Mouse (Mus musculus): Measurements from ENCODE around the gene Sf3b3.
"Not testable (repeated sequence)": the region's sequence is repeated elsewhere in the genome, so short reads cannot be mapped to it uniquely, and the experiment has no call there.

The Sf3b3 gene

DNA sequence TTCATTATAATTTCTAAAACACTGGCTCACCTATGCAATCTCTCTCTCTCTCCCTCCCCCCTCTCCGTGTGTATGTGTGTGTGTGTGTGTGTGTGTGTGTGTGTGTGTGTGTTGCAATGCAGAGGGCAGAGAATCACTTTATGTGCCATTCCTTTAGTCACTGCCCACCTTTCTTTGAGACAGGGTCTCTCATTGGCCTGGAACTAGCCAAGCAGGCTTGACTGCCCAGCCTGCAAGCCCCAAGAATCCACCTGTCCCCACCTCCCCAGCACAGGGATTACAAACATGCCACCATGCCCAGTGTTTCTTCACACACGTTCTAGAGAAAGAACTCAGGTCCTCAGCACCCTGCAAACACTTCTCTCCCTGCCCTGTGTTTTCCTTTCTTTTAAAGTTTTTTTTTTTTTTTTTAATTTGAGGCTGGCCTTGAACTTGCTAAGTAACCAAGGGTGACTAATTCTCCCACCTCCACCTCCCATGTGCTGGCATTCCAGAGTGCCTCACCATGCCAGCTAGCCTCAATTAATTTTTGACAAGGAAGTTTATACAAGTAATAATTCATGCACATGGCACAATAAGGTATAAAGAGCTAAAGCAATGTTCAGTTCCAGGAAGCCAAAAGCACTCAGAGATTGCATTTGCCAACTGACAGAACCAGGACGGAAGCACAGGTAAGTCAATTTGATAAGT, 41.6 kb downstream of the Sf3b3 start:
- DNase-seq: no peak

DNA sequence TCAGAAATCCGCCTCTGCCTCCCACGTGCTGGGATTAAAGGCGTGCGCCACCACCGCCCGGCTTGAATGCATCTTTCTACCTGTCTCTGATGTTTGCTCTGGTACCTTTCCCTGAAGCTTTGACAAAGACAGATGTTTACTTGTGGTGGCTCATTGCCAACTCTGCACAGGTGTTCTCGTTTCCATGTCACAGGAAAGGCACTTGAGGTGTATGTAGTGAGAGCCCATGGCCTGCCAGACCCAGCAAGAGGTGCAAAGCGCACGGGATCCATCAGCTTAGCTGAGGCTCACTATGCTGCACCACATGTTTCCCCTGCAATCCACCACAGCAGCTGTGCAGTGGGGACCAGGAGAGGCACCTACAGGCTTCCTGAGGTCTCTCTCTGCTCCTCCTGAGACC, 42.7 kb downstream of the Sf3b3 start:
- no peak for DNase-seq

DNA sequence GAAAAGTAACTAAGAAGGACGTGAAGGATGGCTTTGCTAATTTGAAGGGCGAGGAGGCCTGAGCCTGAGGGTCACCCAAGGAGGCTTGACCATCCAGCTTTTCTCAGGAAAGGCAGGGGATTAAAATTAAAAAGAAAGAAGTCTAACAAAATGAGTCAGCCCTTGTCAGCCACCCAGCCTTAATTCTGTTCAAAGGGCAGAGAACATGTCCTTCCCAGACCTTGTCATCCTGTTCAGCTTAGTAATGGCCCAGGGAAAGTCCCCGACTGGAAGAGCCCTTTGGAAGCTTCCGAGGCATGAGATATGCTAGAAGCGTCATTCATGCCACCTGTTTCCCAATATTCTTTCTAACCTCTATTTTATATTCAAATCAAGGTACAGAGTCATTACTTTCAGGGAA, 43.6 kb downstream of the Sf3b3 start:
- DNase-seq: no peak

DNA sequence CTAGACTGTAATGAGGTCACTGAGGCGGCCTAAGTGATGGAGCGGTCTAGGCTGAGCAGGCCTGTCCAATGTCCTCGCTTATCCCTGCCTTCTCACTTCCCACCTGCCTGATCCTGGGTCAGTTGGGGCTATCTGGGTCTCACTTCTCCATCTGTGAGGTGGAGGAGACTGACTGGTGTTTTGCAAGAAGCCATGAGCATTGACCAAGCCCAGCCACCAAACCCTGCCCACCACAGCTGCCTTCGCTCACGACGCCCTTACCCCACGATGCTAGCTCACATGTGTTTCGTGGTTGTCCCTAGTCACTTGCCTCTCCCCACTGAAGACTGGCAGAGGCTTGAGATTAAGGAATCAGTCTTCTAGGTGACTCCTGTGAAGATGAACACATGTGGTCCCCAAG, 49.5 kb downstream of the Sf3b3 start:
- DNase-seq: no peak

DNA sequence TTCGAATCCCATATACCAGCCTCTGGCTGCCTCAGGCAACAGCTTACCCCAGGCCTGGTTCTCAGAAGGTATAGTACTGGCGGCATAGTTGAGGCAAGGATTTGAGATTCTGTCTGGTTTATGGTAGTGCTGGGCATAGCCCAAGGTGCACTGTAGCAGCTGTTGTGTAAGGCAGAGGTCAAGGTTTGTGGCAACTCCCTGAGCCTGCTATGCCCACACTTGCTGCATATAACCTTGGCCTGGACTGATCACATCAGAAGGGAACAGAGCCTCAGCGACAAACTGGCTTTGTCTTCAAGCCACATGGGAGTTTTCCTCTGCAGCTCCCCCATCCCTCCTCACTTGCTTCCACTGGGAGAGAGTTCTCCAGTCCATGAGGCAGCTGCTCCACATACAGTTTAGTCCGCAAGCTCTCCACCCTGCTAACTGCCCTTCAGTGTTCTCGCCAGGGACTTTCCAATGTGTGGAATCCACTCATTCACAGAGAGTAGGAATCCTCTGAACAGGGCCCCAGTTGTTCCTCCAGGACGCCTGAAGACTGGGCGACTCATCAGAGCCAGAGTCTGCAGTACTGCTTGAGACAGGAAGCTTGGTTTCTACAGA, 52.1 kb downstream of the Sf3b3 start:
- no peak for DNase-seq

DNA sequence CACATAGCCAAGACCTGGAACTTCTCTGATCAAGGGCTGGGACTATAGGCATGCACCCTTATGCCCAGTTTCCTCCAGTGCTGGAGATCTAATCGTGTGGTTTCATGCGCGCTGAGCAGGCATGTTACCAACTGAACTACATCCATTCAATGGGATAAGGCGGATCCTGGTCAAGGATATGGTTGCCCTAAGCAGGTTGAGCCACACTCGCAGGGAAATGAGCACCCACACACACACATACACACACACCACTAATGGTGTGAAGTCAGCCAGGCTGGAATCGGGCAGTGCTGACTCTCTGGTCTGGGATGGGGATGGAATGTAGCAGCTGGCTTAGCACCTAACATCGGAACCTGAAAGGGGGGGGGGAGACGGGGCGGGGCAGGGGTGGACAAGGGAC, 52.7 kb downstream of the Sf3b3 start:
- no peak for DNase-seq

DNA sequence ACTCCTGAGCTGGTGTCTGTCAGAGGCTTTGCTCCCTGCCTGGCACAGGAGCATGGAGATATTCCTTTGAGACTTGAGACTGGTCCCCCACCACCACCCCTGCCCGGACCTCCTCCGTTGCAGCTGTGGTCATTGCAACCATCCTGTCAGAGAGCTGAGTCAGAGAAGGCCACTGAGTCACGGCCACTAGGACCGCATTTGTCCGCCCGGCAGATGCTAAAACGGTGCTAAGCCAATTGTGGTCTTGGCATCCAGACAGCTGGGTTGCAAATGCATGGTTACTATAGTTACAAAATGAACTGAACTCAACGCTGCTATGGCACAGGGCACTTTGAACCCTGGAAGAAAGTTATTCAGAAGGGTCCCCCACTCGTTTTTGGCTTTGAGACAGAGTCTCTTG, 53.1 kb downstream of the Sf3b3 start:
- no peak for DNase-seq

DNA sequence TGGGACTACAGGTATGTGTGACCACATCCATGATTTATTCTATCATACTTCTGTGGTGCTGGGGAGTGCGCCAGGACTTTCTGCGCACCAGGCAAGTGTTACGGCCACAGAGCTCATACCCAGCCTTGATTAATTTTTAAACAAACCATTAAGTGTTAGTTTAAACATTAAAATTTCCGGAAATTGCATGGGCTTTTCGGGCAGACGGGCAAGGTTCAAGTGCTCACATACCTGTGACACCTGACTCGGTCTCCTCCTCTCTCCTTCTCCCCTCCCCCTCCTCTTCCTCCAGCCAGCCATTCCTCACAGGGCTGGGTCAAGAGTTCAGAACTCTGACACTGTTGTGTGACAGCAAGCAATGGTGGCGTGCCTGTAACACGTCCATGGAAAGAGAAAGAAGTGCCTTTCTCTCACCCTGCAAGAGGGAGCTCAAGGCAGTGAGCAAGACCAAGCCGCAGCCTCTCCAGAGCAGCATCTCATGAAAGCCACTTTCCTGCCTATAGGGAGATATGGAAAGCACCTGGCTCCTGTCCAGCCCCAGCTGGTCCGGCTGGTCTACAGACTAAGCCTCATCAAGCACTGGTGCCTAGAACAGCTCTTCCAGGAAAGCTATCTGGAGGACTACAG, 53.9 kb downstream of the Sf3b3 start:
- DNase-seq: no peak

DNA sequence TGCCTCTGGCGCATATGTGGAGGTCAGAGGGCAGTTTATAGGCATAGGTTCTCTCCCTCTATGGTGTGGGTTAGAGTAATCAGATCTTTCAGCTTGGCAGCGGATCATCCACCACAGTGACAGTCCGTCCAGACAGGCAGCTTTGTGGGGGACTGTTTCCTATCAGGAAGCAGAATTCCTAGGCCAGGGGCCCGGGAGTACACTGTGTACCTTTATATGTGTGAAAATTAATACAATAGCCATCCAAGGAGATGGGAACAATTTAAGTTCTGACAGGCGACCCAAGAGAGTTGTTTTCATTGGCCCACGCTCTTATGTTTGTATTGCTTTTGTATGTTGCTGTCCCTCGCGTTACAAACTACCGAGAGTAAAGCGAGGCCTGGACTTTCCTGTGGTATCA, 55.4 kb downstream of the Sf3b3 start:
- no peak for DNase-seq

DNA sequence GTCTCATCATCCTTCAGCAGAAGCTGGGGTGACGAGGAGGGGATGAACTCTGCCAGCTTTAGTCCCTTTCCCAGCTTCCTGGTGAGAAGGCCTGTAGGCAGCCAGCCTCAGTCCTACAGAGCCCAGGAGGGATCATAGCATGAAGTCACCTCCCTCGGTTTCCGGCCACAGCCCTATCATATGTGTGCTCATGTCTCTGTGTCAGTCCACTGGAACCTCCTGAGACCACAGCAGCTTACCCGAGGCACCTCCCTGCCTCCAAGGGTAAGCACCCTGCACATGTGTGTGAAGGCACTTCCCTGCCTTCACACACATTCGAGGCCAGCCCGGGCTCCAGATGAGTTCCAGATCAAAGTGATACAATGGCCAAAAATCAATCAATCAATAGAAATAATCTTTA, 56.3 kb downstream of the Sf3b3 start:
- no peak for DNase-seq

DNA sequence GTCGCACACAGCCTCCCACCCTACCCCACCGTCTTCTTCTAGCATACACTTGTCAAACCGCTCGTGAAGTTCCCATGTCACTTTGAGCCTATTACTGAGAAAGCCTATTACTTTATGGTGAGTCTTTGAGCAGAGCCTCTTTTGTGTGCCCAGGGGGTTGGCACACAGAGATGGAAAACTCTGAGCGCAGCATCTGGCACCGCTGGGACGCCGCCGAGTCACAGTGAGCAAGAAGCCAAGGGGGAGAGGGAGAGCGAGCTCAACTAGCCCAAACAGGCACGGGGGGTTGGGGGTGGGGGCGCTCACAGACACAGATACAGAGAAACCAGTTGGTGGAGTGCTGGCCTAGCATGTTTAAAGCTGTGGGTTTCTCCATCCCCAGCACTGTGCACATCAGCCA, 57.0 kb downstream of the Sf3b3 start:
- no peak for DNase-seq

DNA sequence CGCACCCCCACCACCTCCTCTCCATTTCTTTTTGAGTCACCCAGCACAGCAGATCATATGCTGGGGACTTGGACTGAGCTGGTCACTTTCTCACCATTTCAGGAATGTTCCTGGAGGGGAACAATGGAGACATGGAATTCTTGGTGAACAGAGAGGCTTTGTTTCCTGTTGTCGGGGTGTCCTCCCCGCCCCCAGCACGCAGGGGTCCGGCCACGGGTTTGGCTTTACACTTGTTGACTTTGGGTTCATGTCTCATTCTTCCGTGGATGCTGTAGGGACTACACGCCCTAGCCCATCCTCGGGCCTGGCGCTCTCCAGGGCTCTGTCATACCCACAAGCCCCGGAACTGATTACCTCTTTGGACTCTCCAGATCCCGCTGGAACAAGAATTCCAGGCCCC, 57.6 kb downstream of the Sf3b3 start:
- DNase-seq: no peak

DNA sequence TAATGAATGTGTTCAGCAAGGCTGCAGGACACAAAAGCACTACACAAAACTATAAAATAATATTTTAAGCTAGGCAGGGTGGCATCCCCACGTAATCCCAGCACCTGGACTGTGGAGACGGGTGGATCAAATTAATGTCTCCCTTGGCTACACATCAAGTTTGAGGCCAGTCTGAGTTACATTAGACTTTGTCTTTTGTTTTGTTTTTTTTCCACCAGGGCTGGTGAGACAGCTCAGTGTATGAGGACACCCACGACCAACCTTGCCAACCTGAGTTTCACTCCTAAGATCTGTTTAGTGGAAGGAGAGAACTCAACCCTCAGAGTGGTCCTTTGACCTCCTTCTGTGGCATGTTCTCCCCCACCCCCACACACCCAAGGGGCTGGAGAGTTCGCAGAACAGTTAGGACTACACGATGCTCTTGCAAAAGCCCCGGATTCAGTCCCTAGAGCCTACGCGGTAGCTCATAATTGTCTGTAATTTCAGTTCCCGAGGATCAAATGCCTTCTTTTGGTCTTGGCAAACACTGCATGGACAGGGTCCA, 59.1 kb downstream of the Sf3b3 start:
- DNase-seq: no peak

DNA sequence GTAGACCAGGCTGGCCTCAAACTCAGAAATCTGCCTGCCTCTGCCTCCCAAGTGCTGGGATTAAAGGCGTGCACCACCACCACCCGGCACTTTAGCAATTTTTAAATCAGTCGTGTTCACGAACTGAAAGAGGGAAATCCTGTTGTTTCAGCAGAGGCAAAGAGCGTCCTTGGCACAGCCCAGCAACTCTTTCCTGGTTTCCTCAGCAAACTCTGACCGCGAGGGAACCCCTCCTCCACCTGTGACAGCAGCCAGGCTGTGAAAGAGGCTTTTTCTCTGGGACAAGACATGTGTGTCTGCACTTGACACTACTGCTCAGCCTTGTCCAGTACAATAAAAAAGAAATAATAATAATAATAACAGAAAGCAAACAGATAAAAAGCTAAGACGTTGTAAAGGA, 59.7 kb downstream of the Sf3b3 start:
- no peak for DNase-seq

DNA sequence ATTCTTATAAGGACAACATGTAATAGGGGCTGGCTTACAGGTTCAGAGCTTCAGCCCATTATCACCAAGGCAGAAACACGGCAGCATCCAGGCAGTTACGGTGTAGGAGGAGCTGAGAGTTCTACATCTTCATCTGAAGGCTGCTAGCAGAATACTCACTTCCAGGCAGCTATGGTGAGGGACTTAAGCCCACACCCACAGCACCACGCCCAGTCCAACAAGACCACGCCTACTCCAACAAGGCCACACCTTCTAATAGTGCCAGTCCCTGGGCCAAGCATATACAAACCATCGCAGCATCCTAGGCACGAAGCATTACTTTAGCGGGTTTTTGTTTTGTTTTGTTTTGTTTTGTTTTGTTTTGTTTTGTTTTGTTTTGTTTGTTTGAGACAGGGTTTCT, 60.1 kb downstream of the Sf3b3 start:
- not testable (repeated sequence) for DNase-seq

DNA sequence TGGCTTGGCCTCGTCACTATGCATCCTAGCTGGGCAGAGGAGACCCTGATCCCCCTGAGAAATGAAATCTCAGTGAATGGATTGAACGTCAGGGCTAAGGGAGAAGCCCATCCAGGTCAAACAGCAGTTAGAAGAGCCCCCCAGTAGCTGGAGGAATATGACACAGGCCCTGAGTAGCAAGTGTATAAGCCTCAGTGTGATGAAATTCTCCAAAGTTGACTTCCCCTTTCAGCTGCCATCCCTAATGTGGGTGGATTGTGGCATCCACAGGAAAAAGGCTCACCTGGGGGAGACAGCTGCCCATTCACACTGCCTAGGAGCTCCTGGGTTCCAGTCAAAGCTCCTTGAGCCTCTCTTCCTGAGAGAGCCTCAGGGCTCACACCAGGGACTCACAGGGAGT, 61.2 kb downstream of the Sf3b3 start:
- no peak for DNase-seq

DNA sequence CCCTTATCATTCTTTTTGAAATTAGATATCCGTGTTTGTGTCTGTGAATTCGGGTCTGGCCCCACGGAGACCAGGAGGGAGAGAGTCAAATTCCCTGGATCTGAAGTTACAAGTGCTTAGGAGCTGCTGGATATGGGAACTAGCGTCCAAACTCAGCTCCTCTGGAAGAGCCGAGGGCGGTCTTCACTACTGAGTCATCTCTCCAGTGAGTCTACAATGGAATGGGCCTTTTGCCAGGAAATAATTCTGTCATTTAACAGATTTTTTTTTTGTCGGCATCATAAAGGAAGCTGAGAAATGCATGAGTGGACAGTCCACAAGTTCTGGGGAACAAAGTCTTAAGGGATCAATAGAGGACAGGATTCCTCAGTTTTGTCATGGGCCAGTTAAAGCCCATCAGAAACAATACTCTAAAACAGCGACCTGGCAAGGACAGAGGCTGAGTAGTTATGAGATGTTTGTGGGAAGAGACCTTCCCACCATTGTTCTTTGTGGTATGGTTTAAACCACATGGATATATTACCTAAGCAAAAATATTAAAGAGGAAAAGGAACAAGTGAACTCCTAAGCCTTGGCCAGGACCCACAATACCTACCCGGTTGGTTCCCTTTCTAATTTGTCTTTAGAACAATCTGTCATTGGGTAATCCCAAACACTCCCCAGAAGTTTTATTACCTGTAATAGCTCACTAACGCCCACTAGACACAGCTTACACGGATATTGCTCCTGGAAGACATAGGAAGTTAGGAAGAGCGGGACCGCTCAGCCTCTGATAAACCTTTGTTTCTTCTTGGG, 66.5 kb downstream of the Sf3b3 start:
- no peak for DNase-seq

DNA sequence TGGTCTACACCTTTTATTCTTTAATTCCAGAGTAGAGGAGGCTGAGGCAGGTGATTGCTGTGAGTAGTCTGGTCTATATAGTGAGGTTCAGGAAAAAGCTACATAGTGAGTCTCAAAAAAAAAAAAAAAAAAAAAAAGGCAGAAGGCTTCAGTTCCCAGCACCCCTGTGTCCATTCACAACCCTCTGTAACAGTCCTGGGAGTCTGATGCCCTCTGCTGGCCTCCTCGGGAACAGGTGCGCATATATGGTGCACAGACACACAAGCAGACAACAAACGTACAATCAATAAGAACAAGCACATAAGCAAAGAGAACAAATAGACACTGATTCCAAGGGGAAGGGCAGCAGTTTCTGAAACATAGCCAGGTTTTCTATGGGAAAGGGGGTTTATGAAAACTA, 70.3 kb downstream of the Sf3b3 start:
- DNase-seq: no peak

DNA sequence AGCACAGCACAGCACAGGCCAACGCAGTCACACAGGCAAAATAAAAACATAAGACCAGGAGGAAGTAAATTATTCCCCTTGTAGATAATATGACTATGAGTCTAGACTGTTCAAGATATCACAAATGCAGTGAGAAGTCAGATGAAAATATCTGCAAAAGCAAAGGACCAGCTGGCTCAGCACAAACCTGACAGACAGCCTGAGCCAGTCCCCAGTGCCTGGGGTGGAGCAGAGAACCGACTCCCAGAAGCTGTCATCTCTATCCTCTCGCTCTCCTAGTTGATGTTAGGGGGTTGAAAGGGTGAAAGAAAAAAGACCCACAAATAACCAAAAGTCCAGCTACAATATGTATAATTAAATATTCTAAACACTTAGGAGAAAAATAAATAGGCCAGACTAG, 70.9 kb downstream of the Sf3b3 start:
- DNase-seq: no peak

DNA sequence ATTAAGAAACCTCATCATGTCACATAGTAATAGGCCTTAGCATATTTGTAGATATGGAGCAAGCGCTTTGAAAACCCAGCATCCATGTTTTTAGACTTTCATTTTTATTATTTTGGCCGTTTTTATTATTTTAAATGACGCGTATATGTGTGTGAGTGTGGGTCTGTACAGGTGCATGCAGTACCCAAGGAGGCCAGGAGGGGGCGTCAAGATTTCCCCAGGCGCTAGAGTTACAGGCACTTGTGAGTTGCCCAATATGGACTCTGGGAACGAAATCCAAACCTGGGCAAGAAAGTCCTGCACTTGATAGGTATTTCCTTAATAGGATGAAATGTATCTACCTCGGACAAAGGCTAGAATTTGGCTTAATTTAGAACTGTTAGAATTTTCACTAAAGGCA, 71.3 kb downstream of the Sf3b3 start:
- DNase-seq: no peak

DNA sequence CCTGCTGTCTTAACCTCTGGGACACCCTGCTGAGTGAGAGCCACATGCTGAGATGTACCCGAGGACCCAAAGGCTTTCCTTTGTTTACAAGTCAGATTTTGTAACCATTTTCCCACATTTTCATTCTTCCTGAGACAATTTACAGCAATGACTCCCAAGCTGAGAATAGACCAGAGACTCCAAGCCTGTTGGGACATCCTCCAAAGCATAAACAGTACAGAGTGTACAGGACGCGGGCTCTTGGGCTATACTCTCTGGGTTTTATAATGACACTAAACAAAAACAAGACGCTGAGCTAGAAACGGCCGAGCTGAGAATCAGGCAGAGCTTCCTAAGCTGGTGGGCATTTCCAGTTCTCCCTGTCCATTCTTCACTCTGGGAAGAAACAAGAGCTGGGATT, 71.9 kb downstream of the Sf3b3 start:
- no peak for DNase-seq

DNA sequence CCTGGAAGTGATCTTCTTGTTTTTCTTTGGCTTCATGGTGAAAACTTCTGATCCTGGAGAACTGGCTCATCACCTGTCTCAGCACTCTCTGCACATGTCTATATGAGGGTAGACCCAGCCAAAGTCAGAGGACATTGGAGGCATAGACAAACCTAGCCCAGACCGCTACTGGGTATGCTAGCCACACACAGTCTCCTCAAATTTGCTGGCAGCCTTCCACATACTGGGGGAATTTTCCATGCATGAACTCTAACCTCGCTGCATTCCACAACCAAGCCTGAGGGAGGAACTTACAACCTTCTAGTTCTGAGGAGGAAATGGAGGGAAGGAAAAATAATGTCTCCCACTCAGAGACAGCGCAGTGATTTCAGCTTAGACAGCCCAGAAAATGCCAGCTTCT, 72.5 kb downstream of the Sf3b3 start:
- no peak for DNase-seq

DNA sequence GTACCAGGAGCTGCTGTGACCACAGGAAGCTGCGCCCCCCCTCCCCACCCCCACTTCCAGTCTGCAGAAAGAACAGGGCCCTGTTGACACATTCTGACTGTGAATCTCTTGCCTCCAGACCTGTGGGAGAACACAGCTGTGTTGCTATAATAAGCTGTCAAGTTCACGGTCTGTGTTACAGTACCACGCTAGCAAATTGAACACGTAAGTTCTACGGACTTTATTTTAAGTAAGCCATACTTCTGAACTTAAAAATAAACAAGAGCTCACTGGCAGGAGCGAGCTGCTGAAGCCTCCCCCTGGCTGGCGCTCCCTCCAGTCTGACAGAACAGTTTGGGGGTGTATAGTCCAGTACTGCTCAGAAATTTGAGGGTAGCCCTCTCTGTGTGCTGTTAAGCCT, 74.1 kb downstream of the Sf3b3 start:
- no peak for DNase-seq

DNA sequence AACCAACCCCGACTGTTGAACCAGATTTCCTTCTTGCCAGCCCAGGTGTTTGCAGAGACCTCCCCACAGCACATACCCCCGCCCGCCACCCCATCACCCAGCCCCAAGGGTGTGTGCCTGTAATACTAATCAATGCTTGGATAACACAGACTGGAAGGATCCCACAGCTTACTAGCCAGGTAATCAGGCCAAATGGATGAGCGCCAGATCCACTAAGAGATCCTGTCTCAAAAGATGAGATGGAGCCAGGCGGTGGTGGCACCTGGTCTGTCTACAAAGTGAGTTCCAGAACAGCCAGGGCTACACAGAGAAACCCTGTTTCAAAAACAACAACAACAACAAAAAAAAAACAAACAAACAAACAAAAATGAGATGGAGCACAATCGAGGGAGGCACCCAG, 79.3 kb downstream of the Sf3b3 start:
- no peak for DNase-seq

Data from retina, postnatal 1 day (tissue).